Mouse (Mus musculus) lung, postnatal 0 days (tissue): ENCODE results near the gene Utp4. TPM values are rescaled to one million over a fixed set of nuclear protein-coding genes. Genes with fewer than 3 reads are reported as not detected.
"Not testable (repeated sequence)": the region's sequence is repeated elsewhere in the genome, so short reads cannot be mapped to it uniquely, and the experiment has no call there.

Source experiments
- ATAC-seq: fragments of 200-750 bp; cut with Nextera tagmentation; 2 replicates; pipeline ENCODE4 v1.8.0; 2017; ENCODE audit warnings: moderate library complexity
- DNase-seq: peaks from one replicate; pipeline ENCODE4 v3.0.0-alpha.2; 2016; ENCODE audit warnings: low spot score
- H3K27ac ChIP-seq: fragments of 300-500 bp; sonication (generic); 2 replicates; pipeline ENCODE4 v1.5.1; 2014; ENCODE audit warnings: antibody characterized with exemption, mild to moderate bottlenecking, low read length, mixed read lengths
- H3K27me3 ChIP-seq: fragments of 300-500 bp; sonication (generic); replicated peaks from 2 replicates; pipeline ENCODE4 v1.6.1; 2014; ENCODE audit warnings: low read length, mixed read lengths; ENCODE audit not compliant: insufficient read depth
- H3K36me3 ChIP-seq: fragments of 300-500 bp; sonication (generic); 2 replicates; pipeline ENCODE4 v1.6.1; 2014; ENCODE audit warnings: low read length, mixed read lengths; ENCODE audit not compliant: insufficient read depth
- H3K4me1 ChIP-seq: fragments of 300-500 bp; sonication (generic); 2 replicates; pipeline ENCODE4 v1.6.1; 2014; ENCODE audit warnings: antibody characterized with exemption, low read depth, low read length, mixed read lengths; ENCODE audit not compliant: insufficient read depth
- H3K4me2 ChIP-seq: fragments of 300-500 bp; sonication (generic); replicated peaks from 2 replicates; pipeline ENCODE4 v1.6.1; 2014; ENCODE audit warnings: low read depth, mild to moderate bottlenecking, low read length, moderate library complexity, mixed read lengths
- H3K4me3 ChIP-seq: fragments of 300-500 bp; sonication (generic); 2 replicates; pipeline ENCODE4 v1.5.1; 2014; ENCODE audit warnings: low read depth, low read length
- H3K9ac ChIP-seq: fragments of 300-500 bp; sonication (generic); replicated peaks from 2 replicates; pipeline ENCODE4 v1.6.1; 2014; ENCODE audit warnings: low read depth, mild to moderate bottlenecking
- H3K9me3 ChIP-seq: fragments of 300-500 bp; sonication (generic); 2 replicates; pipeline ENCODE4 v1.6.1; 2016; ENCODE audit warnings: low read length, mixed read lengths
- CTCF ChIP-seq: IDR thresholded peaks from 2 replicates; pipeline ENCODE4 v1.5.1; 2016; ENCODE audit warnings: antibody characterized with exemption, mild to moderate bottlenecking
- EP300 ChIP-seq: IDR thresholded peaks from 2 replicates; pipeline ENCODE4 v1.6.1; 2016; ENCODE audit warnings: antibody characterized with exemption, mild to moderate bottlenecking, control low read depth
- WGBS: fragments of 180-500 bp; shearing (Covaris S2); extraction: QIAGEN DNeasy Blood & Tissue Kit; methylation state at CpG from one replicate; pipeline ENCODE4 v1.1.7; 2014; 5-methylcytosine and 5-hydroxymethylcytosine counted together
- polyA plus RNA-seq: library from polyadenylated mRNA; unstranded; fragments of >200 nt; fragmentation: Nextera tagmentation; extraction: Ambion mirVana; gene quantifications from 2 replicates; pipeline ENCODE4 v1.2.1, GENCODE M21; 2015

Gene Utp4
- polyA plus RNA-seq, 1 experiment from 2014 or later, result 26.7 TPM

DNA sequence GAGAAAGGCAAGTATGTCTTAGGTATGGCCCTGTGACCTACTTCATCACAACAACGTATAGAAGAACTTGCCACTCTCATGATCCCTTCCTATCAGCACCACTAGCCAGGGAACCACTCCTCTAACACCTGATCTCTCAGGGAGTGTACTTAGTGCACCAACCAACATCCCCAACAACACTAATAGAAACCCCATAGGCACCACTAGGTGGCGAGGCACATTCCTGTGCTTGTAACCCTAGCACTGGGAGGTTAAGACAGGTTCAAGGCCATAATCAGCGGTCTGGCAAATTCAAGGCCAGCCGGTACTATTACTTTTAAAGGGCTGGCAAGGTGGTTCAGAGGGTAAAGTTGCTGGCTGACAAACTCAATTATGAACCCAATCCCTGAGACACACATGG, 33.8 kb downstream of the Utp4 start:
- H3K9me3 ChIP-seq, result no peaks in the 10 kb centered on the region
- peaks cover 2% of the 10 kb centered on the region; the same call in 1 of the 2 replicates for H3K36me3 ChIP-seq
- no peak overlapping the region for H3K4me2 ChIP-seq
- ATAC-seq (no peak; the same call in 1 of the 2 replicates), DNase-seq (peak; percentile 54)
- H3K9ac ChIP-seq, result no peak overlapping the region
- H3K27me3 ChIP-seq, result no peaks in the 10 kb centered on the region
- TF ChIP-seq CTCF (peak; percentile 68), EP300 (no peak)
- 0 out of 2 replicates have a peak, but pooled peaks cover under 1% of the 10 kb centered on the region for H3K4me1 ChIP-seq
- H3K27ac ChIP-seq, result no peak overlapping the region
- 56% methylated on average over 4 of the region's 4 CpGs for WGBS
- H3K4me3 ChIP-seq, result no peak overlapping the region

DNA sequence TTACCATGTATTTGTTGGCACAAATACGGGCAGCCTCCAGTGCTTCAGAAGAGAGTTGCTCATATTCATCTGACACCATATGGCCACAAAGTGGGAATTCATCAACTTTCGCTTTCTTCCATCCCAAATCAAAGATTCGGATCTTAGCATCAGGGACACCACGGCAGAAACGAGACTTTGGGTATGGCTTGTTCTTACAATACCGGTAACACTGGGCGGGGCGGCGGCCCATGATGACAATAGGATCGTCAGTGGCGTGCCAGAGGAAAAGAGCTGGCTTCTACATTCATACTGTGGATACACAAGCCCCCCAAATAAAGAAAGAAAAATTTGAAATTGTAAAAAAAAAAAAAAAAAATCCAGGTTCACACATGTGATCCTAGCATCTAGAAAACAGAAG, 34.7 kb downstream of the Utp4 start:
- DNase-seq, H3K27ac ChIP-seq, H3K27me3 ChIP-seq, ATAC-seq, H3K9ac ChIP-seq, H3K4me2 ChIP-seq, H3K4me3 ChIP-seq, H3K4me1 ChIP-seq, H3K9me3 ChIP-seq, H3K36me3 ChIP-seq: not testable (repeated sequence)
- WGBS, result 90% methylated on average over 10 of the region's 11 CpGs

DNA sequence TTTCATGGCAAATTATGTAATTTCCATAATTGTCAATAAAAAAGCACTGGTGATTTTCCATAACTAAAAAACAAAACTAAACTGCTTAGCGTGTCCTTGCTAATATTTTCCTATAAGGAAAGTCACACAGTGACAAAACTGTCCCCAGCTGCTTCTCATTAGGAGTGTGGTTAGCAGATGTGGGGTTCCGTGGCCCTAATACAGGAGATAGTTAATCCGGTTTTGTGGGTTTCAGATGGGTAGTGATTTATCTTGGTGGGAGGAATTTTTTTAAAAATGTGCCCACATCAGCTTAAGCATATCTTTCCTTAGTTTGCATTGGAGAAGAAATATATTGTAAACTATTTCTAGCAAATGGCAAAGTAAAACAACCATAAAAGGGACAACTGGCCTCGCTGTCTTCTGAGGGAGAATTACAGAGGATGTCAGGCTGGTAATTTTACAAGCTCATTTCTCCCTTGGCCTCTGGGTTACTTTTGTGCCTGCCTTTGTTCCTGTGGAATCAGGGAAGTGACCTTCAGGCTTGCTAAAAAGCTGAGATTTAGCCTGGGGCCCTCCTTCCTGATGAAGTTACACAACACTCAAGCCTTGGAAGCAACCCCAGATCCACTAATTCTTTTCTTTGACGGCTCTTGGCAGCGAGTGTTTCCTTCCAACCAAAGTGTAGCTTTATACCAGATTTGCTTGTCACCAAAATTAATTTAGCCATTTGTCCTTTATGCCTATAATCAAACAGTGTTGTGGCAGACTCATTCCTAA, 35.9 kb downstream of the Utp4 start:
- ATAC-seq, result peak; percentile 57
- DNase-seq, result peak; percentile 88
- H3K9ac ChIP-seq, result no peak overlapping the region
- TF ChIP-seq CTCF, result no peak
- TF ChIP-seq EP300, result peak; percentile 34; the same call in 1 of the 2 replicates
- peaks cover 4% of the 10 kb centered on the region; the same call in 1 of the 2 replicates for H3K4me1 ChIP-seq
- no peaks in the 10 kb centered on the region for H3K36me3 ChIP-seq
- WGBS, result 25% methylated on average over 6 of the region's 6 CpGs
- no peak overlapping the region for H3K4me3 ChIP-seq
- H3K4me2 ChIP-seq, result no peak overlapping the region
- no peaks in the 10 kb centered on the region for H3K27me3 ChIP-seq
- H3K27ac ChIP-seq, result peak overlapping the region; percentile 59
- no peaks in the 10 kb centered on the region for H3K9me3 ChIP-seq

DNA sequence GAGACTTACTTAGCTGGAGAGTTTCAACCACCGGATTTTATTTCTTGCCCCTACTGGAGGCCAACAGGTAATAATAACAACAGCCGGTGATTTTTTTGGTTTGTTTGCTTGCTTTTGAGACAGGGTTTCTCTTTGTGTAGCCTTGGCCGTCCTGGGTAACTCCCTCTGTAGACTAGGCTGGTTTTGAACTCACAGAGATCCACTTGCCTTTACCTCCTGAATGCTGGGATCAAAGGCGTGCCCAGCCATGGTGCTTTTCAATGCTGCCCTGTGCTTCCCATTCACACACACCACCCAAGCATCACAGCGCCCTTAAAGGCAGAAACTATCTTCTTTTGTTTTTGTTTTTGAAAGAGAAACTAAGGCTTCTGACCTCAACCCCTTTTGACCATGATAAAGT, 36.5 kb downstream of the Utp4 start:
- no peak for ATAC-seq
- TF ChIP-seq CTCF (no peak), EP300 (no peak)
- H3K27ac ChIP-seq, result peak overlapping the region; percentile 59; the same call in 1 of the 2 replicates

DNA sequence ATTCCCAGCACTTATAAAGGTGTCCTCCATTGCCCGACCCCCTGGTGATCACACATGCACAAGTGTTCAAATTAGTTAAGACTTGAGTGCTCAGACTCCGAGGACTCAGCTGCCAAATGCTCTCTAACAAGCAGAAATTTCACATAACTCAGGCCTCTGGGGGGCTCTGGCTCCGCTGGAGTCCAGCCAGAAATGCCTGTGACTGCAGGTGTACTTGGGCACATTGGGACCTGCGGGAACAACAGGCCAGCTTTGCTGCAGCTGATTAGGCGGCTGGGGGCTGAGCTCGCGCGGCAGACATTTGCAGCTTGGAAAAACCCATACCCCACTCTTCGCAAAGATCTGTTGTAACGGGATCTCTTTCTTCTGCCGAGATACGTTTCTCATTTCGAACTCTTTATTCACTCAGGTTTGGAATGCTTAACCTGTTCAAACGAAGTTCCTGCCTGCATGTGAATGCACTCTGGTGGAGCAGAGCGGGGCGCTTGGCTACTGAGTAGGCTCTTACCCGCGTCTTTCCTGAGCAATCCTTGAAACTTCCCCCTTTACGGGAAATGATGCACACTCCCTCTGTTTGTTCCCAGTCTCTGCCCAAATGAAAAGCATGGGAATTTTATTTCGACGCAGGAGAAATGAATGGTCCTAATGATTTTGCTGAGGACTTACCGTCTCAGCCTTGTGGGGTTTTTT, 39.1 kb downstream of the Utp4 start:
- Histone ChIP-seq H3K9me3 (no peaks in the 10 kb centered on the region), H3K4me3 (peak overlapping the region; percentile 15; the same call in 1 of the 2 replicates), H3K36me3 (no peaks in the 10 kb centered on the region), H3K27me3 (no peaks in the 10 kb centered on the region), H3K9ac (no peak overlapping the region), H3K4me2 (peak overlapping the region; percentile 49), H3K27ac (no peak overlapping the region), H3K4me1 (peaks cover 12% of the 10 kb centered on the region; the same call in 1 of the 2 replicates)
- WGBS, result 9% methylated on average over 22 of the region's 22 CpGs
- peak; percentile 39 for DNase-seq
- ATAC-seq, result no peak
- TF ChIP-seq CTCF (no peak), EP300 (no peak)

More for the DNA sequence above, 36.5 kb downstream of the Utp4 start:
- Histone ChIP-seq H3K4me1 (peaks cover 4% of the 10 kb centered on the region; the same call in 1 of the 2 replicates), H3K9ac (no peak overlapping the region), H3K36me3 (no peaks in the 10 kb centered on the region), H3K4me2 (no peak overlapping the region), H3K9me3 (no peaks in the 10 kb centered on the region), H3K27me3 (no peaks in the 10 kb centered on the region), H3K4me3 (no peak overlapping the region)
- no peak for DNase-seq
- 57% methylated on average over 5 of the region's 5 CpGs for WGBS

DNA sequence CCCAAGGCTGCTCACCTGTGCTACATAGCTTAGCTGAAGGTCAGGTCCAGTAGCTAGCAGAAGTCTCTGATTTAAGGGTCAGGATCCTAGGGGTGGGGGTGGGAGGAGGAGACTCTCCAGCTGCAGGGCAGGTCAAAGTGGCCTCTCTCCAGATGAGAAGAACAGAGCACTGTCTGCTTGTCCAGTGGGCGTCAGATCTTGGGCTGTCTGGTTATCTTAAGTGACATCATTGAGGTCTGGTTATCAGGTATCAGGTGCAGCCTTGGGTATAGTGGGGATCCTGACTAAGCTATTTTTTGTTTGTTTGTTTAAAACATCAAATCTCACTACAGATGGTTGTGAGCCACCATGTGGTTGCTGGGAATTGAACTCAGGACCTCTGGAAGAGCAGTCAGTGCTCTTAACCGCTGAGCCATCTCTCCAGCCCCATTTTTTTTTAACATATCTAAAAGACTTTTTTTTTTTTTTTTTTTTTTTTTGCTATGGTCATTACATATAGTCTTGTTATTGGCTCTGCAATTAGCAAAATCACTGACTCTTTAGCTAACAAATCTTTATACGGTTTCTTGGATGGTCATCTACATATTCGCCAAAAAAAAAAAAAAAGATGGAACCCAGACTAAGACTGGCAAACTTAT, 40.2 kb downstream of the Utp4 start:
- H3K9me3 ChIP-seq, result no peaks in the 10 kb centered on the region
- H3K36me3 ChIP-seq, result no peaks in the 10 kb centered on the region
- no peaks in the 10 kb centered on the region for H3K27me3 ChIP-seq
- no peak overlapping the region for H3K27ac ChIP-seq
- H3K9ac ChIP-seq, result no peak overlapping the region
- ATAC-seq (no peak), DNase-seq (no peak)
- TF ChIP-seq CTCF (no peak), EP300 (no peak)
- no peak overlapping the region for H3K4me3 ChIP-seq
- peaks cover 16% of the 10 kb centered on the region; the same call in 1 of the 2 replicates for H3K4me1 ChIP-seq
- WGBS, result 93% methylated on average over 4 of the region's 4 CpGs
- no peak overlapping the region for H3K4me2 ChIP-seq
